Mouse (Mus musculus): ENCODE data around the gene Olfr575.

Gene Olfr575

DNA sequence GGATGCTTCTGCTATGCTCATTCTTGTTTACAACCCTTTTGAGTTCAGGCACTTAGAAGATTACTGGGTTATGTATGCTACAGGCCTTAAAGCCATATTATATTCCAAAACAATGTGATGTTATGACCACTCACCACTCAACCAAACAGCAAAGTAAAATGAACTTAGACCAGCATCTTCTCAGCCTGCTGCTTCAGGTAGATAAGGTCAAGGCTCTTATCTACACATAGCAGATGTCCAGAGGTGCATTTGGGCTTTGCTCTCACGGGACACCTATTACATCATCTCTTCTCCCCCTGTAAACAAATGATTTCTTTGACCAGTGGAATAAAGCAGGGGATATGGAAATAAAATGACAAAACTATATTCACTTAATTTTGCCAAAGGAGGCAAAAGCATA, at the start of gene Olfr575:
TSS of gene Olfr575 (minus strand) at position 183 of the 400 bp plus-strand sequence.
- no peak for DNase-seq (ENCODE audit: low read depth, low spot score)

DNA sequence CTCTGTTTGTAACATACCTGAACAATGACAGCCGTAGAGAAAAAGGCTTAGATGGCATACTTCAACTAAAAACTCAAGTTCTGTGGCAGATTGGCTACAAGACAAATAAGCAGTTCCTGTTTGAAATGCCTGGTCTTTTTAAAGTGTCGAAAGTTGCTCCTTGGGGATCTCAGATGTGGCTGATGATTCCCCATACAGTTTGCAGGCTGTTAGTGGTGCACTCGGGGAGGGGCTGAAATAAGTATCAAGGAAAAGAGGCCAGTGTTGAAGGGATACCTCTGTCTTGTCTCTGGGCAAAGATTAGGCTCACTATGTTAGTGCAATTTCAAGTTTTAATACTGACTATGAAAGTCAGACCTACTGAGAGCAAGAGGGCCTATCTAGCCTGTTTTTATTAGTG, 30.6 kb upstream of the Olfr575 start, which contains the start of gene Olfr578:
TSS of gene Olfr578 (minus strand) at position 101 of the 400 bp plus-strand sequence.
- DNase-seq (ENCODE audit: low read depth, low spot score): no peak

DNA sequence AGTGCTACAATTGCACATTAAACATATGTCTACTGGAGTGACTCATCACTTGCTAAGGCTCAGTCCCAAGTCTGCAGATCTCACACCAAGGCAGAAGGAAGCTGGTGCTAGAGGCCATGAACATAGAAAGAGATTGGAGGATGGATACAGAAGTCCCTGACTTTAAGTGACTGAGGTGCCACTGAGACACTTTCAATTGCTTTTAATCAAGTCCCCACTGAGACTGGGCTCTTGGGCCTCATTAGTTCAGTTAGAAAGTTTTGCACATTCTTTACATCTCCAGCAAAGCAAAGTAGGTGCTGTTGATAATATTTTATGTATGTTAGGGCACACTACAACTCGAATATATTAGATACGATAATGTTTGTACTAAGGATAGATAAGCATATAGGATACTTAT, 17.3 kb upstream of the Olfr575 start, which contains the start of gene Olfr577:
TSS of gene Olfr577 (minus strand) at position 101 of the 400 bp plus-strand sequence.
- DNase-seq (ENCODE audit: low read depth, low spot score): no peak

DNA sequence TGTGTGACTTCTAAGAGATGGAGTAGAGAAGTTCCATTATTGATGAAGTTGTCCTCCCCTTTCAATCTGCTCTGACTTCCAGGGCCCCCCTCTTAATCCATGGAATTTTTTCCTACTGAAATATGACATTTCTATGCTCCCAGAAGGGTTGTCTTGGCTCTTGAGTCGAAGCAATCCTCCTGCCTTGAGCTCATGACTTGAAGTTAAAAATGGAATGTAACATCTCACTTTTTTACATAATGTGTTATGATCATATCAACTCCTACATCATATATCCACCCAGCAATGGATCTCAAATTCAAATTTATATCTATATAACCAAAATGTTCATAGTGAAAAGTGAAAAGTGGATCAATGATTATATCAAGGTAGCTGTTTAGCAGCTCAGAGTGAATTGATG, 15.8 kb upstream of the Olfr575 start:
- DNase-seq (ENCODE audit: low read depth, low spot score): no peak

DNA sequence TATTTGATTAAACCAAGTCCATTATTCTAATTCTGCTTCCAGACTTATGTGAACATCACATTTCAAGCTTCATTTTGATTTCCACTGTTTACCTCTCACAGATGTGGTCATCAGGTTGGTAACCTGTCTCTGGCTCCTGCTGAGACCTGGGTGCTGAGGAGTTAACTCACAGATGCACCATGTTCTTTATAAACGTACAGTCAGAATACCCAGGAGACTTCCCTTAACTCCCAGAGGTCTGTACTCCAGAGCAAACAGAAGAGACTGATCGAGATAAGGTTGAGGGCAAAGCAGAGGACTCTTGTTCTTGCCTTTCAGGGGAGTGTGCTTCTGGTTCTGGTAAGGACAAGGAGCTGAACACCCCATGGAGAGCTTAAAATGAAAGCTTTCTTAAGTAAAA, 3.8 kb upstream of the Olfr575 start, which contains the start of gene Olfr576:
TSS of gene Olfr576 (plus strand) at position 301 of the 400 bp plus-strand sequence.
- no peak for DNase-seq (ENCODE audit: low read depth, low spot score)

DNA sequence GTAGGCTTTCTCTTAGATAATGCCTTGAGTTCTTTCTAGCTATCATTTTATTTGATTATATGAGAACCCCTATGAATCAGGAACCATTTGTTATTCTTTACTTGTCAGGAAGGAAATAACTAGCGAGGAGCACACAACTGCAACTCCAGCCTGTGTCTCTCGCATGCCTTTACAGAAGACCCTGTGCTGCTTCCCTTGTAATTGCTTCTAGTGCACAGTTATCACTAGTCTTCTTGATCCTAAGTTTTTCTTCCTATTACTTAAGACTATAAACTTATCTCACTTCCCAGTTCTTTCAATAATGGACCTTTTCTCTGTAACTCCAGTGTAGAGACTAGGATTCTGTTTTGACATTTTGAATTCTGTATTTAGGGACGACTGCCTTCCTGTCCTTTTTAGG, 438 bp downstream of the Olfr575 start:
- DNase-seq (ENCODE audit: low read depth, low spot score): no peak

DNA sequence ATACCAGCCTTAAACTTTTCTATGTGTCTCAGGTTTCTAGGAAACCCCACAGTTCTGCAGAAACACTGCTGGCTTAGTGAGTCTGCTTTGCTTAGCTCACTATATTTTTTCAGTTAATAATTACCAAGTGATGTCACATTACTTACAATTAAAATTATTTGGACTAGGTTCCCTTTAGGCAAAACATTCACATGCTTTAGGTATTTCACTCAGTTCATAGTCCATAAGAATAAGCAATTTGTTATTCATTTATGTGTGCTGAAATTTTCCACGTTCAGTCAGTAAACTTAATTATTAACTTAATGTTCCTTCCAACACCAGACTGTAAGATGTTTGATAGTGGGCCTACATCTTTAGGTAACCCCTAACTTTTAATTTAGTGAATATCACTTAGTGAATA, 7.8 kb downstream of the Olfr575 start:
- DNase-seq (ENCODE audit: low read depth, low spot score): no peak

DNA sequence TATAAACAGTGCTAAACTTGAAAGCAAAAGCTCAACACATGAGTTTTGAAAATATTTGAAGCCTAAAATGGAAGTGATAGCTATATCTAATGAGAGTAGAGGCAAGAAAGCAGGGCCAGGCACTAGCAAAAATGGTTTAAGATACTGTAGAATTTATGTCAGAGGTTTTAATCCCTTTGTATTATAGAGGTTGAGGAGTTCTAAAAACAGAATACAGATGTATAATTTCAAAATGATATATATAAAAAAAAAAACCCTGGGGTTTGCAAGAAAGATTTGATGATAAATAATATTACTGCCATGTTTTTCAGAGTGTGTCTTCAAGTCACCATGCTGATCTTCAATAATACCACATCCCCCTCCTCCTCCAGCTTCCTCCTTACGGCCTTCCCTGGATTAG, 10.4 kb downstream of the Olfr575 start, which contains the start of gene Olfr574:
TSS of gene Olfr574 (plus strand) at position 301 of the 400 bp plus-strand sequence.
- DNase-seq (ENCODE audit: low read depth, low spot score): no peak

DNA sequence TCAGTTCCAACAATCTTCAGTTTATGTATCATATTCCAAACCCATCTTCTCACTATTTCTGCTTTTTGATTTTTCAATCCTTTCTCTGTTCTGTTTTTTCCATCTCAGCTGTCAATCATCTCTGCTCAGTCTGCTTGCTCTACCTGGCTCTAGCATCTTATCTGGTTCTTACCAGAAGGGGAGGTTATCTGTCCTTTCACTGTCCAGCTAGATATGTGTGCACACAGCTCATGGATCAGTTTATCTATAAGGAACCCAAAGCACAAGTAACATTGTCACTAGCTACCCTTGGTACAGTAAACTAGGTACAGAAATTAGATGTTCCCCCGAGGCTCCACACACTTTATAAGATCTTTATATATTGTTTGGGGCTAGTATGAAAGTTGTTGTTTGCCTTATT, 15.2 kb downstream of the Olfr575 start:
- no peak for DNase-seq (ENCODE audit: low read depth, low spot score)

DNA sequence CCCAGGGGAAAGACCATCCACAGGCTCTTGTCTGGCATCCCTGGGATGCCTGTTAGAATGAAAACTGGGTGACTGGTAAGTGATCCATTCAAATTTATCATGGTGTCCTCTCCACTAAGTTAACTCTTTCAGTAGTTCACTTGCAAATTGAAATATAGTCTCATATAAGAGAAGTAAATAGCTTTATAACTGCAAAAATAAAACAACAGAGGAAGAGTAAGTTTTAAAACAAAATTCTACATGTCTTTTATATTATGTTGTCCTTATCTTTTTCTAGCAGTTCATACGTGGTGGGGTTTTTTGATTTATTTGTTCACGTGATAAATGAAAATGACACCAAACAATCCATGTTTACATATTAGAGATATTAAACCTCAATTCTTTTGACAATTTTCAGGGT, 16.1 kb downstream of the Olfr575 start, which contains the start of gene Olfr573-ps1:
TSS of gene Olfr573-ps1 (minus strand) at position 101 of the 400 bp plus-strand sequence.
- DNase-seq (ENCODE audit: low read depth, low spot score): no peak

DNA sequence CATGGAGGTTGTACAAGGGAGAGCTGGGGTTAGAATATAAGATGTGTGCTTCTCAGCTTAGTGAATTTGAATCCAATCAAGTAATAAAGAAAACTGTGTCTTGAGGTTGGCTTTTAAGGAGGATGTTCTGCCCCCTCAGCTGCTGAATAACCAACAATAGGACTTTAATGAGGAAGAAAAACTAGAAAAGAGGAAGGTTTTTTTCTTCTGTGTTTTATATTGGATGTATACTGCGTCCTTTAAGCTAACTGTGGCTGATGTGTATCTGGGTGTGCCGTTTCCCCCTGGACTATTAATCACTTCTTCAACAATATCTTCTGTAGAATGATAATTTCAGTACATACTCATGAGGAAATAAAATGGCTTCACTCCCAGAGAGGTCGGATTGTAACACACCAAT, 31.5 kb downstream of the Olfr575 start:
- DNase-seq (ENCODE audit: low read depth, low spot score): no peak

DNA sequence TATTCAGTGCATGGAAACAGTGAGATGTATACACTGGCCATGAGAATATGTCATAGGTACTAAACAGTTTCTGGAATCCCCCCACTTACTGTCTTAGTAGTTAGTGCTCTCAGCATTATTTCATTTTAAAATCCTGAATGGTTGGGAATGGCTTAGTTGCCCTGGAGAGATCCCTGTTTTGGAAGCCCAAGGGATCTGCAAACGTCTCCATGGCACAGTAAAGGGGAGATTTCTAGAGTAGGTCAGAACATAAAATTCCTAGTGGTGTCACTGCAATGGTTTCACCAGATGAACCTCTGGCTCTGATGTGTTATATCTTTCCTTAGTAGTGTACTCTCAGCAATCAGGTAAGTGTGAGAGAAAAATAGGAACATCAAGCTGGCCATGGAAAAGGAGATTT, 34.5 kb downstream of the Olfr575 start, which contains the start of gene Olfr572:
TSS of gene Olfr572 (plus strand) at position 301 of the 400 bp plus-strand sequence.
- no peak for DNase-seq (ENCODE audit: low read depth, low spot score)

DNA sequence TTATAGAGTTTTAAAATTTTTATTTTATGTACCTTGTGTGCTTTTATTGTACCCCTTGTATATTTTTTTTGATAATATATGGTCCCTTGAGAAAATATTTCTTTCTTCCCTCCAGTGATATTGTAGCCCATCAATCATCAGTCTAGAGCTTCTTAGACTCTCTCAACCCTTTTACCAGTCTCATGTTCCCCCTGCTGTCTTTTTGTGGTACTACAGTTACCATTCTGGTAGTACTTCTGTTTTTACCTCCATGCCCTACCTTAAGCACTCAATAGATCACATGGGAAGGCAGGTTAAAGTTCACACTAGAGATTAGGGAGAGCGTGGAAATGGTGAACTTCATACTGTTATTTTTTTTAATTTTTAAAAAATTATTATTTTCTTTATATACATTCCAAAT, 38.9 kb downstream of the Olfr575 start:
- DNase-seq (ENCODE audit: low read depth, low spot score): peak; percentile 62

DNA sequence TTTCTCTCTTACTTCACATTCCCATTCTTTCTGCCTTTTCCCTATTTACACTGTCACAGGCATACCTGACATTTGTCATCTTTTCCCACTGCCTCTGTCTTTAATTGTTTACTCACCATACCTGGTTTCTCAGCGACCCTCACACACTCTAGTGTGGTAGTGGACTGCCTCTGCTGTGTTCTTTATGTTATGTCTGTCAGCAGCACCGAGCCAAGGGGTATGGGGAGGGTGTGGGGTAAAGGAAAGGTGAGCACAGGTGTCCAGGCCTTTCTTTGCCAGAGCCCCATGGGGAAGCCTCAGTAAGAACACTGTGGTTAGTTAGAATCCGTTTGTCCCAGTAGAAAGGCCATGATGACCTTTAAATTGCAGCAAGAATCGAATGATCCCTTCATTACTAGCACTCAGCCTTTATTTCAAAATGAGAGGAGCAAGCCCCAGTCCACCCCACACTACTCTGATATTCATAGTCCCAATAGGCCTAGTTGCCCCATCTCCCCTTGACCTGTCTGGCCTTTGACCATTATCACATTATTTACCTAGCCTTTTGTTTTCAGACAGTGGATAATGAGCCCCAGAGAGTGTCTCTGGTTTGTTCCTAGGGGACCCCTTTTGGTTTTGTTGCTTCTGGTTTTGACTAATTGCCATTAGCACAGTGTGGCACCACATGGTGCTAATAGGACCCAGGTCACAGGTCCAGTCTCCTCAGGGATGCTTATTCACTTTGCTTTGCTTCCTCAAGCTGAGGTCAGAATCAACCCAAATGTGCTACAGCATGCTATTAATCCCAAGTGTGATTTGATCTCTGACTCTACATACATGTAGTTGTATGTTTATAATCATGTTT, 41.3 kb downstream of the Olfr575 start, which contains the start of gene Olfr571:
TSS of gene Olfr571 (minus strand) at position 505 of the 844 bp plus-strand sequence.
- no peak for DNase-seq (ENCODE audit: low read depth, low spot score)

DNA sequence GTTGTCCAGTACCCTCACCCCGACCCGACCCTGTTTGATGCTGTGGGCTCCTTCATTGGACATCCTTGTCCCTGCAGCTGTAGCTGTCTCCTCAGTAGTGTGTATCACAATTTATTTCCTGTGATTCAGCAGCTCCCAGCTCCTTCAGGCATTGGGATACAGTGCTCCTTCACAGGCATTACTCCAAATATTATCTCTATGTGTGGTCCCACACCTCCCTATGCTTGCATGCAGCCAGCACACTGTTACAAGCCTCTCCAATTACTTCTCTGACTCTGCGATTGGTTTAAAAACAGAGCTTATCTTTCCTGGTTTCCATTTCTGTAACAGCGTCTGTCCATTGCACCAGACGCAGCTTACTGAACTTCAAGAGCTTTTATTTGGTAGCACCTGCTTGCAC, 42.2 kb downstream of the Olfr575 start:
- DNase-seq (ENCODE audit: low read depth, low spot score): no peak

DNA sequence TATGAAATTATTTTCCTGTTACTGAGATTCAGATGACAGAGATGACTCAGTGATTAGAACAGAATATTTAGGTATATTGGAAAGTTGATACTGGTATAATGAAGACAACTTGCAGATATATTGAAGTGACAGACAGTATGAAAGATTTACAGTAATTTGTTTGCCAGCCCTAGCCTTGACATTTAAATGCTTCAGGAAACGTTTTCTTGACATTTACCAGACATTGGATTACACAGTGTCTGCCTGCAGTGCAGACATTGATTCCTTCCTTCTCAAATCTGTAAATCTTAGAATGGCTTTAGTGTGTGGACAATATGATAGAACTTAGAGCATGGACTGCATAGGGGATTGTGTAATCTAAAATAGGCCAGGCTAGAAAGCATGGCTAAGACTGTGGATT, 43.3 kb downstream of the Olfr575 start:
- no peak for DNase-seq (ENCODE audit: low read depth, low spot score)
